Mouse (Mus musculus) adrenal gland, adult 8-10 months (tissue): ENCODE measurements around the gene Rere. TPM values are rescaled to one million over a fixed set of nuclear protein-coding genes. Genes with fewer than 3 reads are reported as not detected.
A peak's percentile ranks its signal among the peaks of the same experiment; 100 is the strongest.
"Not testable (repeated sequence)": the region's sequence is repeated elsewhere in the genome, so short reads cannot be mapped to it uniquely, and the experiment has no call there.

Source experiments
- DNase-seq: peaks from one replicate; pipeline ENCODE4 v3.0.0; 2022
- total RNA-seq, 4 experiments: library from RNA; stranded (reverse); gene quantifications; 2 replicates each; pipeline ENCODE4 v1.2.4; 2022

Rere gene
- total RNA-seq, 4 experiments from 2014 or later: 108 to 187 (median 139) TPM

GRCm38 (mm10) chr4:150255181-150255580, 26.3 kb upstream of the Rere start:
- DNase-seq: no peak

DNA sequence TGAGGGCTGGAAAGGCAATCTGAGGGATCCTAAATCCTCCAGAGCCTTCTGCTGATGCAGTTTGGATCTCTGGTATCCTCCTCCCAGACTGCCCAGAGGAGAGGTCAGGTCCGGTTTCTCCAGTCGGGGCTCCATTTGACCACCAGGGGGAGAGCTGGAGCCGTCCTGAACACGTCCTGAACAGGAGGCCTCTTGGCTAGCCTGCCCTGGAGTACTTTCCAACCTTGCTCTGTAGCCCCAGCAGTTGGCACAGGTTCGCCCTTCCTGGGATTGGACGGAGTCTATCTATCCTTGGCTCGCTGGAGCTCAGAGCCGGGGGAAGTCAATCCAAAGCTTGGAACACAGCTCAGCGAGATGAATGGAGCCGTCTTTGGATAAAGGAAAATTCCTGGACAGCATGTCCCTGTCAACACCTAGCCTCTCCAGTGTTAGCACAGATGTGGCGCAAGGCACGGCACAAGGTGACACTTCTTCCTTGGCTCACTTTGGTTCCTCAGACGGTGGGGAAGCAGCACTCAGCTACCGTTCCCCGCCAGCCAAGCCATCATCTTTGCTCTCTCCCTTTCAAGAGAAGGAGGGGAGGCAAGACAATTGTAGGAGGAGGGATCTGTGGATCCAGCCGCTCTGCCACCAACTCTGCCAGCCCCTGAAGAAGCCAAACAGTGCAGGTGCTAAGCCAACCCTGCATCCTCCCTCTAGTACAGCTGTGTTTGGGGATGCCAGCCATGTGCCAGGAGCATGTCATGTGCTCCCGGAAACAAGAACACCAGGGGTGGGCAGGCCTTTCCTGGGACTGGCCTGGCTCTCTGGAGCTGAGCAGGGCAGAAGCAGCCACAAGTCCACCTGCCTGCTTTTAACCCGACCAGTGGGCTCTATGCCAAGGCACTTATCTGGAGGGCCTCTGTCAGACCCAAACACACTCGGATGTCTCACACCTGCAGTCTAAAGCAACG, 23.9 kb upstream of the Rere start:
- DNase-seq: peak; percentile 70

GRCm38 (mm10) chr4:150258388-150258787, 23.1 kb upstream of the Rere start:
- no peak for DNase-seq

DNA sequence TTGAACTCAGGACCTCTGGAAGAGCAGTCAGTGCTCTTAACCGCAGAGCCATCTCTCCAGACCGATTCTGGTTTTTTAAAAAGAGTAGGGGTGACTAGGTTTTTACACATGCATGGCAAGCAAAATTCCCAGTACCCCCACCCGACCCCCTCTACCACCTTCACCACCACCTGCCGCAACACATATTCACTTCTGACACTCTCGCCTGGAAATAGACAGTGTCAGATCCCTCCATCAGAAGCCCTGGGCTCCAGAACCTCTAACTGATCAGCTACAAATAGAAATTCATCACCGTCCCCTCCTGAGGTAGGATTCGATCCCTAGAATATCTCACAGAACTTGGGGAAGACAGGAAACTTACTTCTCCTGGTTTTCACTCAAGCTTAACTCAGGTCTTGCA, 21.9 kb upstream of the Rere start:
- no peak for DNase-seq

DNA sequence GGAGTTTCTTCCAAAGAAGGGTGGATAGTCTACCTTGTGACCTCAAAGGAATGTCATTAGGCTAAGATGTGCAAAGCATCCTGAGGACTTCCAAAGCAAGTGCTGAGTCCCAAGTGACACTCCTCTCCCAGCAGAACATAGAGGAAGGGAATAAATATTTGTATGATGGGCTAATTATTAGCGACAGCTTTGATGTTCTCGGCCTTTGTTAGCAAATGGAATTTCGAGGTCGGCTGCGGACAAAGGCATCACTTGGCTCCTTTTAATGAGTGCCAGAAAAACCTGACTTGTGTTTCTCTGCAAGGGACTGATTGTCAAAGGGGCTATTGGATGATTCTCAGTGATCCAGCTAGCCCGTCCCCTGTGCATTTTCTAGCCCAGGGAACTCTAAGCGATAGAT, 21.3 kb upstream of the Rere start:
- no peak for DNase-seq

DNA sequence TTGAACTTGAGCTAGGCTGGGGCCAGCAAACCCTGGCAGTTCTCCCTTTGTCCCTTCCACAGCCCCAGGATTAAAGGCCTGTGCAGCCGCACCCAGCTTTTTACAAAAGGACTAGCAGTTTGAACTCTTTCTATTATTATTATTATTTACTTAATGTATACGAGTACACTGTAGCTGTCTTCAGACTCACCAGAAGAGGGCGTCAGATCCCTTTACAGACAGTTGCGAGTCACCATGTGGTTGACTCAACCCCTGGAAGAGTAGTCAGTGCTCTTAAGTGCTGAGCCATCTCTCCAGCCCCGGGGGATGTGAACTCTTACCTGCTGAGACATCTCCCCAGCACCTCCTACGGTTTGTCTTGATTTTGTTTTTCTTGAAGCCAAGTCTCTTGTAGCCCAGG, 20.7 kb upstream of the Rere start:
- no peak for DNase-seq

DNA sequence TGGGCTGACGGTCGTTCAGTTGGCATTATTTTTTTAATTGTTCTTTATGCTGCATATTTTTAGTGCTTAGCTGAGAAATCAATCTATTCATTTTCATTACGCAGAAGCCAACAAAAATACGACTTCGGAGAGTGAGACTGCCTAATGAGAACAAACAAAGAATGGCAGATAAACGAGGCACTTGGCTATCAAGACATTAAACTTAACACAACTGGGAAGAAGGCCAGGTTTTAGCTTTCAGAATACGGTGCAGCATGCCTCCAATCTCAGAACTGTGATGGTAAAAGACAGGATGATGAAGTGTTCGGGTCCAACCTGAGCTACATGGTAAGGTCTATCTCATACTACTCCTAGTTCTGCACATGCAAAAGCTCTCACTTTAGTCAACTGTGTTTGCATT, 19.1 kb upstream of the Rere start:
- no peak for DNase-seq

DNA sequence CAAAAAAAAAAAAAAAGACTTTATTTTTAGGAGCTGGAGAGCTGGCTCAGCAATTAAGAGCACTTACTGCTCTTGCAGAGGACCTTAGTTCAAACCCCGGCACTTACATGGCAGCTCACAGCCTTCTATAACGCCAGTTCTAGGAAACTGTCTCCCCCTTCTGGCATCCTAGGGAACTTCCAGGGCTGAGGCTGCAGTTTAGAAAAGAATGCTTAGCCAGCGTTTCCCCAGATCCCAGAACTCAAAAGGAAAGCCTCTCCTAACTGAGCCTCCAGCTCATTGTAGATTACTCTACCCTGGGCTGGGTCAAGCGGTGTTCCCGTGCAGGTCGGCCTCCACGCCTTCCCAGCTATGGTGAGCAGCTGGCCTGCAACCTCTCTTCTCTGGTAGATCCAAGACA, 16.5 kb upstream of the Rere start:
- DNase-seq: no peak

DNA sequence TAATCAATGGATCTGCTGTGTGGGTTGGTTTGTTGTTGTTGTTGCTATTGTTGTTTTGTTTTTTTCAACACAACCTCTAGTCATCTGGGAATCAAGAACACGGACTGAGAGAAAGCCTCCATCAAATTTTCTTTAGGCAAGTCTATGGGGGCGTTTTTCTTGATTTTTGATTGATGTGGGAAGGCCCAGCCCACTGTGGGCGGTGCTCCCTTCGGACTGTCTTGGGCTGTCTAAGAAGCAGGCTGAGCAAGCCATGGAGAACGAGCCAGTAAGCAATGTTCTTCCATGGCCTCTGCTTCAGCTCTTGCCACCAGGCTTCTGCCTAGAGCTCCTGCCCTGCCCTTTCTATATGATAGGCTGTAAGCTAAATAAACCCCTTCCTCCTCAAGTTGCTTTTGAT, 16.0 kb upstream of the Rere start:
- no peak for DNase-seq

DNA sequence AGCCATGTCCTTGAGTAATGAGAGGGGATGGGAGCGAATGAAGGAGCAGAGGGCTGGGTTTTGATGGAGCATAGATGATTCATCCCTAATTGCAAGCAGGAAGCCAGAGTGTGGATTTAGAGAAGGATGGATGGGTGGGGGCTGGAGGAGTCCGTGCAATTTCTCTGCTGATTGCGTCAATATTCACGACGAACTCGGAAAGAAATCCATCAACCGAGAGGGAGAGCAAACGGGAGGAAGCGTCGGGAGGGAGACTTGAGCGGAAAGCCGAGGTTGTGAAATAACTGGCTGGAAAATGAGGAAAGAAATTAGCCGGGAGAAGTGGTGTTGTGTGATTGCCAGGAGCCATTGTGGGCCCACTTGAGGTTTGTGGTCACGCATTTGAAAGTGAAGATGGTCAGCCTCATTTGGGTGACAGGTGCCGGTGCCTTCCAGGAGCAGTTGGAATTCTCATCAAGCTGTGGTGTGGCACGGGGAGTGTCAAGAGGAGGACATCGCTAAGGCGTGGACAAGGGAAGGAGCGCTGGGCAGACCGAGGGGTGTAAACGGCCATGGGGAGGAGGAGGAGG, 14.7 kb upstream of the Rere start:
- no peak for DNase-seq

- DNase-seq: no peak
Observed at GRCm38 (mm10) chr4:150268674-150269653, 12.5 kb upstream of the Rere start.

- DNase-seq: no peak
Observed at GRCm38 (mm10) chr4:150269679-150270078, 11.8 kb upstream of the Rere start.

- not testable (repeated sequence) for DNase-seq
Observed at GRCm38 (mm10) chr4:150270718-150271117, 10.7 kb upstream of the Rere start.

- DNase-seq: no peak
Observed at GRCm38 (mm10) chr4:150272725-150273124, 8.7 kb upstream of the Rere start.

DNA sequence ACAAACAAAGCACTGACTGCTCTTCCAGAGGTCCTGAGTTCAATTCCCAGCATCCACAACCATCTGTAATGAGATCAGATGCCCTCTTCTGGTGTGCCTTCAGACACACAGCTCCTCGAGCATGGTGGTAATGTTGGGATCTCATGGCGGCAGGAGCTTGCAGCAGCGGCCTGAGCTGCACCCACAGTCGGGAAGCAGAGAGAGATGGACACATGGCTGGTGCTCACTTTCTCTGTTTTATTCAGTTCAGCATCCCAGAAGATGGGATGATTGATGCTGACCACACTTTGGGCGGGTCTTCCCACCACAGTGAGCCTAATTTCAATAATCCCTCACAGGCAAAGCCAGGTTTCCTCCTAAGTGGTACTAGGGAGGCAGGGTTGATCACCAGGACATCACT, 5.9 kb upstream of the Rere start:
- no peak for DNase-seq

DNA sequence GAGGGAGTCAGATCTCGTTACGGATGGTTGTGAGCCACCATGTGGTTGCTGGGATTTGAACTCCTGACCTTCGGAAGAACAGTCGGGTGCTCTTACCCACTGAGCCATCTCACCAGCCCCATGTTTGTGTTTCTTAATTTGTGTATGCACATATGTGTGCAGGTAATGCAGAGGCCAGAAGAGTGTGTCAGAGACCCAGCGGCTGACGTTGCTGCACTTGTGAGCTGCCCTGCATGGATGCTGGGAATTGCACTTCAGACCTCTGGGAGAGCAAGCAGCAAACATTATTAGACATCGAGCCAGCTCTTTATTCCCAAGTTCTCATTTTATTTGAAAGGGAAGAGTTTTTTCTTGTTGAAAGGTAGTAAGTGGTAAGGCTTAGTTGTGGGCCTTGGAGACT, 2.1 kb upstream of the Rere start:
- DNase-seq: not testable (repeated sequence)

DNA sequence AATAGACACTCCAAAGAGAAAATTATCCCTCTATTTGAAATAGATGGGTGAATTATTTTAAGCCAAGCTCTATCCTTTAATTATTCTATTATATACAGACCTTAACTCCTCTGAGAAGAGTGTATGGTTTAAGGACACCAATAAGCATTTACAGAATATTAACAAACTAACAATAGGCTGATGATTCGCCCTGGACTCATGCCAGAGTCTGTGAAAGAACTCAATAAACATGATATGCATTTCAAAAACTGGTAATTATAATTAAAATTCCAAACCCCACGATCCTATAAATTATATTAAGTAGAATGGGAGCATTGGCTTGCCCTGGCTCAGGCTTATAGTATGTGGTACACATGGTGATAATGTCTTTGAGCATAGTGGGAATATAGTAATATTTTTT, 1.4 kb upstream of the Rere start:
- DNase-seq: no peak

GRCm38 (mm10) chr4:150280459-150280858, 987 bp upstream of the Rere start:
- DNase-seq: no peak

DNA sequence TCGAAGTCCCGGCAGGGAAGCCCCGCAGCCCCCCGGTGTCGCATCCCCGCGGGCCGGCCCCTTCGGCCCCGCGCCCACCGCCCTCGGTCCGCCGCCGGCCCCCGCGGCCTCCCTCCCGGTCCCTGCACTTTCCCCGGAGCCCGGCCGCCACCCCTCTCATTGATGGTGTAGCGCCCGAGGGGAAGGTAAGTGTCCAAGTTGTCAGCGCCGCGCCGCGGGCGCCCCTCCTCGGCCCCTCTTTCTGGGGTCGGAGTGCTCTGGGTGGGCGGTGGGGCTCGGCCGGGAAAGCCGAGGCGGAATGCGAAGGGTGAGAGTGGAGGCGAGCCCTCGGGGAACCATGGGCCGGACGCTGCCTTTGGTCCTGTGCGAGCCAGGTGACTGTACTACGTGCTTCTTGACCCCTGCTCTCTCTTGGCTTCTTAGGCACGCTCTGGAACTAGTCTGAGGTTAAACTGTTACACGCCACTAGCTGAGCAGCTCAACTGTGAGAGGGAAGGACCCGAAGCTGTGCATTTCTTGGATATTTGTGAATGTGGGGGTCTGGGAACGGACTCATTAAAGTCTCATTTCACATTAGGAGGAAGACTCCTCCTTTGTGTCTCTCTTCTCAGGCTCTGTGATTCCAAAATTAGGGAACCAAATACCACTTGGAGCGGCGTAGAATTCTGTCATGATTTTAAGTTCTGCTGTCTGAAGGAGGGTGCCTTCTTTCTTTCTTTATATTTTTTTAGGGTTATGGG, 615 bp downstream of the Rere start:
- peak; percentile 49 for DNase-seq

DNA sequence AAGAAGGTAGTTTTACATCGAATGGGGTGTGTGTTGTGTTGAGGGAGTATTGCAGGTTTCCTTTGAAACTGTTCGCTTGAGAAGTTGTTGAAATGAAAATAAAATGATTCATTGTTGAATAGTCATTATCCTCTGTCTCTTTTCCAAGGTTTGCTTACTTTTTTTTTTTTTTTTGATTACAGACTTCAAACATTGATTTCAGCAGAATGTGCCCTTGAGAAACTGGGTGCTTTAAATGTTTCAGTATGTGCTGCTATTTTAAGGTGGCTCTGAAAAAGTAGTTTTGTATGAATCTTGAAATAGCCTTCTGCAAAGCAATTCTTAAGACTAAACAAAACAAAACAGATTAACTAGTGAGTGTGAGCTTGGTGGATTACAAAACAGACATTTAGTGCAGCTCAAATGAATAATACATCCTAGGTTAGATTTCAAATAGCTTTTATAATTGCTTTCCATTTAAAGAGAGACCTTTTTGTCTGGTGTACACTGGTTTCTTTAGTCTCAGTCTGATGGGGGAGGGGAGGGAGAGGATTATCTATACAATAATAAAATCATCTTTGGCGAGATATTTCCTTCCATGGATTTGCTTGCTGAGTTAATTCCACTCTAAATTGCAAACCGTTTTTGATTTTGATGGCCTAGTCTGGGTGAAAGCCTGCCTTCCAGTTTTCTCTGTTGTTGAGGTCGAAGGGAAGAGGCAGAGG, 1.3 kb downstream of the Rere start:
- no peak for DNase-seq

- DNase-seq: no peak
Observed at GRCm38 (mm10) chr4:150283335-150283638, 1.8 kb downstream of the Rere start.

GRCm38 (mm10) chr4:150283993-150284392, 2.5 kb downstream of the Rere start:
- no peak for DNase-seq
